Mouse (Mus musculus) erythroblast, embryonic 14.5 days (primary cell): ENCODE results near the gene Ldlr. TPM values are rescaled to one million over a fixed set of nuclear protein-coding genes. Genes with fewer than 3 reads are reported as not detected.
"Not testable (repeated sequence)": the region's sequence is repeated elsewhere in the genome, so short reads cannot be mapped to it uniquely, and the experiment has no call there.

Source experiments
- H3K27me3 ChIP-seq: 2 replicates; pipeline ENCODE4 v1.6.1; 2012; ENCODE audit warnings: inconsistent platforms; ENCODE audit not compliant: control insufficient read depth
- H3K36me3 ChIP-seq: 2 replicates; pipeline ENCODE4 v1.6.1; 2012; ENCODE audit warnings: mild to moderate bottlenecking, inconsistent platforms; ENCODE audit not compliant: control insufficient read depth
- H3K4me1 ChIP-seq: 2 replicates; pipeline ENCODE4 v1.6.1; 2012; ENCODE audit warnings: inconsistent platforms; ENCODE audit not compliant: control insufficient read depth
- H3K4me3 ChIP-seq: replicated peaks from 2 replicates; pipeline ENCODE3; 2012; ENCODE audit warnings: moderate library complexity, mild to moderate bottlenecking, inconsistent platforms
- H3K9me3 ChIP-seq: 2 replicates; pipeline ENCODE4 v1.6.1; 2012; ENCODE audit warnings: low read length, inconsistent platforms, mixed read lengths; ENCODE audit not compliant: control insufficient read depth
- GATA1 ChIP-seq: IDR thresholded peaks from 2 replicates; pipeline ENCODE4 v1.6.1; 2012; ENCODE audit warnings: low read length, inconsistent platforms, mixed read lengths
- TAL1 ChIP-seq: IDR thresholded peaks from 3 replicates; pipeline ENCODE4 v1.6.1; 2012; ENCODE audit warnings: low read length, inconsistent platforms, mixed read lengths
- polyA plus RNA-seq: library from polyadenylated mRNA; stranded (reverse); fragments of >175 nt; gene quantifications from 2 replicates; pipeline ENCODE4 v1.2.3, GENCODE M21; 2012

Ldlr gene
- polyA plus RNA-seq, 1 experiment, result 0.30 TPM

DNA sequence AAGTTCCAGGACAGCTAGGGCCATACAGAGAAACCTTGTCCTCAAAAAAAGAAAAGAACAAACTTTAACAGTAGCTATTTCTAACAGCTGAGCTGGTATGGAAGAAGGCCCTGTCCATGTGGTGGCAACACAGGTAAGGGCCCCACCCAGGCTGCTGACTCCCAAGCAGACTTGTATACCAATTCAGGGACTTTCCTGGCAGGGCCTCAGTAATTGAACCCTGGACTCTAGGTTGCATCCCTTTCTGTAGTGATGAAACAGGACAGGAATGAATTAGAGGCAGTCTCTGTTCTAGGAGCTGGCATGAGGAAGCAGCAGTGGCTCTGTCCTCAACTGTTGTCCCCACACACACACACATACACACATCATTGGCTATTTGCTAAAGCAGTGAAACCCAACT, 29.2 kb upstream of the Ldlr start:
- Histone ChIP-seq H3K4me3 (no peak overlapping the region), H3K9me3 (no peaks in the 10 kb centered on the region), H3K36me3 (peaks cover 85% of the 10 kb centered on the region), H3K4me1 (no peaks in the 10 kb centered on the region), H3K27me3 (no peaks in the 10 kb centered on the region)
- no peak for TF ChIP-seq TAL1
- TF ChIP-seq GATA1, result no peak

DNA sequence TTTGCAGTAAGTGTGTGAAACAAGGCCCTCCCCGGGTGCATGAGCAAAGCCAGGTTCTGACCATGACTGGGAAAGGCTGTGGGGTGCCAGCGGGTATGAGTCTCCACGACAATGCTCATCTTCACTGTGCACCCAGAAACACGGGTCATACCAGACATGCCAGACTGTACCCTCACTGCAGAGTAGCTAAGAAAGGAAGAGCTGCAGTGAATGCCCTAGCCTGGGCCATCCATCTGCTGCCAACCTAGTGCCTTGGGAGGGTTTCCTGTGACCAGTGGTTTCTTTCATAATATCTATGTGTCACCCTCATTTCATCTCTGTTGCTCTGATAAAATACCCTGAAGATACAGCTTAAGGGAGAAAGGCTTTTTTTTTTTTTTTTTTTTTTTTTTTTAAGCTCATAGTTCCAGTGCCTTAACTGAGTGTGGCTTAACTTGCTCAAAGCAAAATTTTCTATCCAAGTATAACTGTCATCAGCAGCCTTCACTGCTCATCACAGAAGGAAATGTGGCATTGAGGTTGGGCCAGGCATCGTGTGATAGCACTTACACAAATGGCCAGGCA, 28.0 kb upstream of the Ldlr start:
- TF ChIP-seq GATA1 (no peak), TAL1 (no peak)
- no peaks in the 10 kb centered on the region for H3K27me3 ChIP-seq
- H3K9me3 ChIP-seq, result no peaks in the 10 kb centered on the region
- no peaks in the 10 kb centered on the region for H3K4me1 ChIP-seq
- H3K36me3 ChIP-seq, result peaks cover 87% of the 10 kb centered on the region
- H3K4me3 ChIP-seq, result no peak overlapping the region

DNA sequence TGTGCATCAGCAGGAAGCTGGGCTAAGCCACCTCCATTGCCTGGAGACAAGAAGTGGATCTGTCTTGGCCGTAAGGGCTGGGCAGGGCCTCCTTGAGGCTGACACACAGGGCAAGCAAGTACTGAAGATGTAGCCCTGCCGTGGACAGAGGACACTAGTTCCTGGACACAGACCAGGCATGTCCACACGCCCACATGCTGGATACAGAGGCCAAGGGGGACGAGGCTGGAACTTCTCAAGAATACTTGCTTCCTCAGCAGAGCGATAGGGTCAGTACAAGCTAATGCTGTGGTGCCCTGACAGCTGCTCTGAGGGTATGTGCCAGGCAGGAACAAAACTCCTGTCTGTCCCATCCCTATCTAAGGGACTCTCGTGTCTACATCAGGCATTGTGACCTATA, 26.2 kb upstream of the Ldlr start:
- Histone ChIP-seq H3K27me3 (no peaks in the 10 kb centered on the region), H3K4me1 (no peaks in the 10 kb centered on the region), H3K9me3 (no peaks in the 10 kb centered on the region), H3K36me3 (peaks cover 90% of the 10 kb centered on the region), H3K4me3 (no peak overlapping the region)
- TF ChIP-seq GATA1 (no peak), TAL1 (no peak)

DNA sequence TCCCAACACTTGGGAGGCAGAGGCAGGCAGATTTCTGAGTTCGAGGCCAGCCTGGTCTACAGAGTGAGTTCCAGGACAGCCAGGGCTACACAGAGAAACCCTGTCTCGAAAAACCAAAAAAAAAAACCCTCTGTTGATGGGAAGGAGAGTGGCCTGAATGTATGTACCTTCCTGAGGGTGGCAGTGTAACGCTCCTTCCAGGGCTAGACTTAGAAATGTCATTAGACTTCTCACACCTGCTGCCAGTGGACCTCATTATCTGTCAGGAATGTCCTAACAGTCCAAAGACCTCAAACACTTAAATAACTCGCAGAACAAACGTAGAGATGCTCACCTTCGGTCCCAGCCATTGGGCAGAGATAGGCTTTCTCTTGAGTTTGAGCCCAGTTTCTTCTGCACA, 24.0 kb upstream of the Ldlr start:
- not testable (repeated sequence) for H3K9me3 ChIP-seq, H3K4me1 ChIP-seq
- peaks cover 89% of the 10 kb centered on the region for H3K36me3 ChIP-seq

DNA sequence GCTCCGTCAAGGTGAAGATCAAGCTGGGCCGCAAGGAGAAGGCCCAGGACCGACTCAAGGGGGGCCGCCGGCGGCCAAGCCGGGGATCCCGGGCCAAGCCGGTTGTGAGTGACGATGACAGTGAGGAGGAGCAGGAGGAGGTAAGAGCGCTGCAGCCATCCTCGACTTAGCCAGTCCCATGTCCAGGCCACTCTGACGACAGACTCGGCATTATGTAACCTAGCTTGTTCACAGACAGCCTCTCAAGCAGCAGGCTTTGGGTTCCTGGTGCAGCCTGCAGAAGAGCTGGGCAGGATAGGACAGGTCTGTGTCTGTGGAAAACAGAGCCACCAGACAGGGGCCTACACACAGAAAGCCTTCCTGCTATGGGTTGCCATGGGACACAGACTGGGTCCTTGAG, 22.2 kb upstream of the Ldlr start:
- TF ChIP-seq TAL1, result no peak
- no peak for TF ChIP-seq GATA1
- no peak overlapping the region for H3K4me3 ChIP-seq
- H3K27me3 ChIP-seq, result no peaks in the 10 kb centered on the region
- H3K9me3 ChIP-seq, result no peaks in the 10 kb centered on the region
- H3K36me3 ChIP-seq, result peaks cover 89% of the 10 kb centered on the region
- no peaks in the 10 kb centered on the region for H3K4me1 ChIP-seq

More for the DNA sequence above, 24.0 kb upstream of the Ldlr start:
- H3K27me3 ChIP-seq, H3K4me3 ChIP-seq: not testable (repeated sequence)

DNA sequence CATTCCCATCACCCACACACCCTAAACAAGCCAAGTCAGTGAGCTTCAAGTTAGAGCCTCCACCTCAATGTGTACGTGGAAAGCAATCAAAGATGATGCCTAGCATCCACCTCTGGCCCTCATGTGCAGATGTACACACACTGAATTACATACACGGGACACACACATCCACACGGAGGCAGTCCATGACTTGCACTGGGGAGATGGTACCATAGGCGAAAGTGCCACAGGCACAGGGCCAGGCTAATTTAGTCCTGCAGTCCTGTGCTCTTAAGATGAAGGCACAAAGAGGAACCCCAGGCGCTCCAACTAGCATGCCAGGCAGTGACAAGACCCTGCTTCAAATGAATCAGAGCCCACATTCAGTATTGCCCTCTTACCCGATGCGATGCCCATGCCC, 19.8 kb upstream of the Ldlr start:
- TF ChIP-seq GATA1 (no peak), TAL1 (no peak)
- H3K36me3 ChIP-seq, result peaks cover 87% of the 10 kb centered on the region
- H3K4me1 ChIP-seq, result no peaks in the 10 kb centered on the region; the same call in 1 of the 2 replicates
- no peaks in the 10 kb centered on the region for H3K27me3 ChIP-seq
- H3K9me3 ChIP-seq, result no peaks in the 10 kb centered on the region
- H3K4me3 ChIP-seq, result no peak overlapping the region

DNA sequence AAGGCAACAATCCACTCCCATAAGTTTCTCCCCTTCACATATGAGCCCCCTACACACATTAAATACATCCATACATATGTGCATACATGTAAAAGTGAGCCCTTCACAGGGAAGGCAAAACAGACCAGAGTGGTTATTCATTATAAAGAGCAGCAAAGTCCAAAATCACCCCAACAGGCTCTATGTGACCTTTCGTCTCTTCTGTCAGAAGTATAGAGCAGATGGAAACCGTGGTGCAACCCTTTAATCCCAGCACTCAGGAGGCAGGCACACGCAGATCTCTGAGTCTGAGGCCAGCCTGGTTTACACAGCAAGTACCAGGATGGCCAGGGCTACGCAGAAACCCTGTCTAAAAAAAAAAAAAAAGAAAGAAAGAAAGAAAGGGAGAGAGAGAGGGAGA, 17.2 kb upstream of the Ldlr start:
- Histone ChIP-seq H3K36me3 (peaks cover 68% of the 10 kb centered on the region), H3K27me3 (no peaks in the 10 kb centered on the region)
- TF ChIP-seq GATA1, result no peak
- no peak for TF ChIP-seq TAL1

DNA sequence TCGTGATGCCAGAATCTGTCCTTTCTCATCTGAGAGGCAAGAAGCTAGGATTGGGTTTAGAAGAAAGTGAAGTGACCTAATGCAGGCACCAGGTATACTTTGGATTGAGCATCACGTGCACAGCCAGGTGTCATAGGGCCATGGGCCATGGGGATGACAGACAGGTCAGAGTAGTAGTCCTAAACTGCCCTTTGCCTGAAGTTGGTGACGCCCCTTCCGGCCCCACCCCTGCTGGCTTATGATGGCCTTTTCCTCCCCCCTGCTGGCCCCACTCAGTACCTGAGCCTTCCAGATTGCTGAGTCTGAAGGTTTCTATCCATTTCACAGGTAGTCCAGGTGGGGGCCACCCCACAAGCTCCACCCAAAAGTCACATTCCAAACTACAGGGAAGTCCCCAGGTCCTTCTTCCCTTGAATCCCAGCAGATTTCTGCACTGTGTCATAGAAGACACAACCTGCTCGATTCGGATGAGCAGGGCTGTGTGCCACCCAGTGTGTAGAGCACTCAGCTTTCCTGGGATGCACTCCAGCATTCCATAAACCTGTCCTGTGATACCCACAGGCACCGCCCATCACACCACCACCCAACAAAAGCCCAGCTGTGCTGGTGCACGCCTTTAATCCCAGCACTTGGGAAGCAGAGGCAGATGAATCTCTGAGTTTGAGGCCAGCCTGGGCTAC, 16.6 kb upstream of the Ldlr start:
- H3K9me3 ChIP-seq, result no peaks in the 10 kb centered on the region
- TF ChIP-seq TAL1 (no peak), GATA1 (no peak)
- no peaks in the 10 kb centered on the region for H3K27me3 ChIP-seq
- H3K36me3 ChIP-seq, result peaks cover 62% of the 10 kb centered on the region
- no peak overlapping the region for H3K4me3 ChIP-seq
- no peaks in the 10 kb centered on the region; the same call in 1 of the 2 replicates for H3K4me1 ChIP-seq

More for the DNA sequence above, 17.2 kb upstream of the Ldlr start:
- no peaks in the 10 kb centered on the region; the same call in 1 of the 2 replicates for H3K4me1 ChIP-seq
- no peak overlapping the region for H3K4me3 ChIP-seq
- no peaks in the 10 kb centered on the region for H3K9me3 ChIP-seq

DNA sequence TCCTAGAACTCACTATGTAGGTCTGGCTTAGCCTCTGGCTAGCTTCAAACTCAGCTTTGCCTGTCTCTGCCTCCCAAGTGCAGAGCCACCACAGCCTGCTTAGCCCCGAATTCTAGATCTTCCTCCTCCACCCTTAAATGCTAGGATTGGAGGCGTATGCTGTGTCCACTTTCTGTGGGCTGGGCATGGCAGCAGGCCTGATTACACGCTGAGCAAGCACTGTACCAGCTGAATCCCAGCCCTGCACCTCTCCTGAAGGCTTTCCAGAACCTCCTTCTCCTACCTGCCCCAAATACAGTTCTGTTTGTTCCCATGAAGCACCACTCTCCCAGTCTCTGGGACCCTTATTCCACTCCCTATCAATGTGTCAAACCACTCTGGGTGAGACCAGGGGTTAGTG, 13.9 kb upstream of the Ldlr start:
- TF ChIP-seq TAL1 (no peak), GATA1 (no peak)
- Histone ChIP-seq H3K27me3 (no peaks in the 10 kb centered on the region), H3K4me1 (peaks cover 3% of the 10 kb centered on the region), H3K36me3 (peaks cover 38% of the 10 kb centered on the region), H3K9me3 (no peaks in the 10 kb centered on the region), H3K4me3 (no peak overlapping the region)

DNA sequence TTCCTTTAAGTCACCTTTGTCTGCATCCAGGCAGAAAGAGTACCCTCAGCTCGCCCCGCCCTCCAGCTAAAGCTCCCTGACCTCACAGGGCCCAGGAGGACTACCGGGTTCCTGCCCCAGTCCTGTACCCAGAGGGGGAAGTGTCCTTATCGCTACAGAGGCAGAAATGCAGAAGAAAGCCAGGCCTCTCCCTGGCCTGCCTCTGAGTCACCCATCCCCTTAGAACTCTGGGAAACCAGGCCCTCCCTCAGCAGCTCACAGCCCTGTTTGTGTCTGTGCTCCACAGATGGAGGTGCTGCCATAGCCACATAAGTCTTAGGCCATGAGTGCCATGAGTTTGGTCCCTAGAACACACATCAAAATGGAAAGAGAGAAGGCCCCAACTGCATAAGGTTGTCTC, 8.0 kb upstream of the Ldlr start:
- Histone ChIP-seq H3K9me3 (no peaks in the 10 kb centered on the region), H3K27me3 (no peaks in the 10 kb centered on the region), H3K4me1 (peaks cover 34% of the 10 kb centered on the region), H3K36me3 (peaks cover 2% of the 10 kb centered on the region), H3K4me3 (no peak overlapping the region)
- TF ChIP-seq GATA1 (no peak), TAL1 (no peak)
